Mouse (Mus musculus) myocyte (in vitro differentiated cells): ENCODE results near the gene Olfr486.
"Not testable (repeated sequence)": the region's sequence is repeated elsewhere in the genome, so short reads cannot be mapped to it uniquely, and the experiment has no call there.

Experiments
- CEBPB ChIP-seq: IDR thresholded peaks from 2 replicates; pipeline ENCODE4 v1.6.1; 2011; ENCODE audit warnings: mild to moderate bottlenecking, moderate library complexity; ENCODE audit not compliant: poor library complexity, insufficient read depth, severe bottlenecking
- E2F4 ChIP-seq: IDR thresholded peaks from one replicate; pipeline ENCODE4 v1.6.1; 2011; ENCODE audit warnings: mild to moderate bottlenecking, control low read depth, moderate library complexity; ENCODE audit not compliant: insufficient read depth
- MAX ChIP-seq: IDR thresholded peaks from one replicate; pipeline ENCODE4 v1.6.1; 2011; ENCODE audit warnings: low read depth, mild to moderate bottlenecking, control low read depth
- MYOD1 ChIP-seq, 3 experiments: IDR thresholded peaks; one replicate each; pipeline ENCODE4 v1.6.1; 2011; ENCODE audit warnings: control low read depth in 2 of 3, low read depth in 2 of 3, mild to moderate bottlenecking in 2 of 3, moderate library complexity in 1 of 3; ENCODE audit not compliant: insufficient read length in 2 of 3, control insufficient read depth in 1 of 3
- MYOG ChIP-seq, 3 experiments: IDR thresholded peaks; one replicate each; pipeline ENCODE4 v1.6.1; 2011; ENCODE audit warnings: control low read depth in 2 of 3, low read depth in 2 of 3, mild to moderate bottlenecking in 2 of 3; ENCODE audit not compliant: insufficient read length in 2 of 3, control insufficient read depth in 1 of 3, insufficient read depth in 1 of 3
- POLR2A ChIP-seq: IDR thresholded peaks from one replicate; pipeline ENCODE4 v1.6.1; 2011; ENCODE audit warnings: low read depth, mild to moderate bottlenecking, control low read depth, moderate library complexity; ENCODE audit not compliant: insufficient read length
- POLR2AphosphoS2 ChIP-seq: IDR thresholded peaks from one replicate; pipeline ENCODE4 v1.6.1; 2011; ENCODE audit warnings: low read depth, control low read depth; ENCODE audit not compliant: insufficient read length
- REST ChIP-seq: IDR thresholded peaks from one replicate; pipeline ENCODE4 v1.6.1; 2011; ENCODE audit warnings: mild to moderate bottlenecking, control low read depth, moderate library complexity; ENCODE audit not compliant: insufficient read depth, insufficient read length
- SRF ChIP-seq: IDR thresholded peaks from one replicate; pipeline ENCODE4 v1.6.1; 2011; ENCODE audit warnings: low read depth; ENCODE audit not compliant: control insufficient read depth, insufficient read length
- TCF12 ChIP-seq: IDR thresholded peaks from one replicate; pipeline ENCODE4 v1.6.1; 2011; ENCODE audit warnings: mild to moderate bottlenecking, control low read depth; ENCODE audit not compliant: poor library complexity, insufficient read depth, severe bottlenecking
- USF1 ChIP-seq: IDR thresholded peaks from one replicate; pipeline ENCODE4 v1.6.1; 2011; ENCODE audit warnings: low read depth, mild to moderate bottlenecking, control low read depth, moderate library complexity

DNA sequence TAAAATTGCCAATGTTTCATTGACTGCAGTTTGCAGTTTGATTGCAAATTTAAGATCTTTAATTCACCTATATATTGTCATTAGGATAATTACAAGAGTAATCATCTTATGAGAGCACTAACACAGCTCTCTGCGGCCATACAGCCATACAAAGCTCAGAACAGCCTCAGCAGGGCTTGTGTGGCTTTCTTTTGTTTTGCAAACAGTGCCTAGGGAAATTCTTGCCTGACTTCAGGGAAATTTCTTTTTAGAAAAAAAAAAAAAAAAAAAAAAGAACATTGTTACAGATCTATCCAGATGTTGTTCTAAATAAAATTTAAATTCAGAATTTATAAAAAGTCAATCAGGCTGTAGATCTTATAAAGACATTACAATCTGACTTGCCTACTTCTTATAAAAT lies 20.2 kb upstream of the Olfr486 start:
- TF ChIP-seq USF1; POLR2A; E2F4; MYOD1 (IDR thresholded peaks at IDR 0.05; ENCODE audit: control insufficient read depth in 1 of 3, insufficient read length in 2 of 3, low read depth in 2 of 3); SRF; TCF12; MAX; MYOG (IDR thresholded peaks at IDR 0.05; ENCODE audit: control insufficient read depth in 1 of 3, insufficient read depth in 1 of 3, insufficient read length in 2 of 3, low read depth in 2 of 3); REST; POLR2AphosphoS2; CEBPB: not testable (repeated sequence)
